Mouse (Mus musculus): ENCODE results near the gene Cnga2.

- TF ChIP-seq POLR2A (IDR thresholded peaks at IDR 0.05; ENCODE audit: control insufficient read depth, low read depth, low read length), result no peak
- TF ChIP-seq CTCF (IDR thresholded peaks at IDR 0.05; ENCODE audit: control insufficient read depth, insufficient read depth, insufficient replicate concordance, low read depth, low read length), result no peak
Measured at GRCm38 (mm10) chrX:71963275-71963912, 28.3 kb upstream of the Cnga2 start.

Measured in testis, adult 2 months (tissue).